Mouse (Mus musculus): ENCODE results near the gene Lrrk1.

Gene Lrrk1

GRCm38 (mm10) chr7:66182075-66182715, 206.0 kb downstream of the Lrrk1 start:
- no peak for DNase-seq

- DNase-seq: no peak
These were observed 207.3 kb downstream of the Lrrk1 start for GRCm38 (mm10) chr7:66180711-66181365.

GRCm38 (mm10) chr7:66180260-66180659, 207.9 kb downstream of the Lrrk1 start:
- no peak for DNase-seq

- DNase-seq: no peak
These were observed 208.4 kb downstream of the Lrrk1 start for GRCm38 (mm10) chr7:66179711-66180110.

GRCm38 (mm10) chr7:66179120-66179581, 209.0 kb downstream of the Lrrk1 start:
- no peak for DNase-seq

- DNase-seq: no peak
These were observed 210.0 kb downstream of the Lrrk1 start for GRCm38 (mm10) chr7:66178101-66178500.

GRCm38 (mm10) chr7:66176929-66177328, 211.2 kb downstream of the Lrrk1 start:
- DNase-seq: no peak

Measured in cerebellum, adult 9-10 months (tissue).